Mouse (Mus musculus): Measurements from ENCODE around the gene Pum1. TPM values are rescaled to one million over a fixed set of nuclear protein-coding genes. Genes with fewer than 3 reads are reported as not detected.

Pum1 gene
- total RNA-seq, 2 experiments from 2014 or later = 68.4 to 85.9 TPM

DNA sequence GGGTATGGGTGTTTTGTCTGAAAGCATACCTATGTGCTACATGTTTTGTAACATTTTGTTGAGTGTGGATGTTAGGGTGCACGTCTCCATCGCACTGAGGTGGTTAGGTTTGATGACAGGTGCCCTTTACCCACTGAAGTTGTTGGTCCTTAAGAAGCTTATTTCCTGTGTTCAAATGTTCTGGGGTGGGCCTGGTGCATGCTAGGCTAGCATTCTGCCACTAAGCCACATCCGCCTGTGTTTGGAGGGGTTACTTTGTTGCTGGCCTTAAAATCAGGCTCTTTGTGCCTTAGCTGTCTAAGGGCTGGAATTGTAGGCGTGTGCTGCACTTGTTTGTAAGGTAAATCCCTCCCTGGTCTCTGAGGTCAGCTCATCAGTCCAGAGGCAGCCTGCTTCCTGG is 111.7 kb downstream of the Pum1 start:
- no peak for ATAC-seq (replicated peaks; ENCODE audit: low FRiP score, poor library complexity, severe bottlenecking)

DNA sequence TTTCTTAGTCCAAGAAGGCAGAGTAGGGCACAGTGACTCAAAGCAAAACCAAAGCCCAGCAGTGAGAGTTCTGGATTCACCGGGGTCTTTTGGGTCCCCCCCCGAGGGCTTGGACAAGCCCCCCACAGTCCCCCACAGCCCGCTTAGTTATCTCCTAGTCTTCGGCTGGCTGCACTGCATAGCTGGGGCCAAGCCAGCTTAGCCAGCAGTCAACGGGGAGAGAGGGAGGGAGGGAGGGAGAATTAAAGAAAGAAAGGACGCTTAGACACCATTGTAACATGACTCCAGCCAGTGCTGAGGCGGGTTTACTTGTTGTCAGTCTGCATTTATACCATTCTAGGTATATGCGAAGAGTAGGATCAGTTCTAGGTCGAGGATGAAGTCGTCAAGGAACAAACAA is 114.5 kb downstream of the Pum1 start:
- ATAC-seq (replicated peaks; ENCODE audit: low FRiP score, poor library complexity, severe bottlenecking) = no peak

DNA sequence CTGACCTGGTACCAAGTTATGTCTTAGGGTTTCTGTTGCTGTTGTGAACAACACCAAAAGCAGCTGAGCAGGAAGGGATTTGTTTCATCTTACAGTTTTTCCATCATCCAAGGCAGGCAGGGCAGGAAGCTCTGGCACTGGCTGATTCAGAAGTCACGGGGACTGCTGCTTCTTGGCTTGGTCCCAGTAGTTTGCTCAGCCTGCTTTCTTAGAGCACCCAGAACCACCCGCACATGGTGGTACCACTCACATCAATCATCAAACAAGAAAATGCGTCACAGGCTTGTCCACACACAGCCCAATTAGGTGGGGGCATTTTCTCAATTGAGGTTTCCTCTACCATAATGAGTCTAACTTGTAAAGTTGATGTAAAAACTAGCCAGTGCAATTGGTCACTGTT is 115.9 kb downstream of the Pum1 start:
- ATAC-seq (replicated peaks; ENCODE audit: low FRiP score, poor library complexity, severe bottlenecking) = no peak

DNA sequence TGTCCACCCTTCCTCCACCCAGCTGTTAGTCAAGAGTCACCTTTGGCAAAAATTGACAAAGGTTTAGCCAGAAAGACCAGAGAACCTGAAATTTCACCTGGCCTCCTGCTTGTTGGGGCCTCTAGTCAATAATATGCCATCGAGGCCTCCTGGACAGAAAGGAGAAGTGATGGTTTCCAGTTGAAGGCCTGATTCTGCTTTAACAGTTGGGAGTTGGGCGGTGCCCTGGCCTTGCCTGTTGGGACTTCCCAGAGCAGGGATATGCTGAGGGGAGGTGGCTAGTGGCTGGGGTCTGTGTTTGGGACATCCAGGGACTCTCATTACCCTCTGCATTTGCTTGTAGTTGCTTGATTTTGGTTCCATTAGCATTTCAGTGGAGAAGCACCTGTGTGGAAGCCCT is 119.4 kb downstream of the Pum1 start:
- ATAC-seq (replicated peaks; ENCODE audit: low FRiP score, poor library complexity, severe bottlenecking) = no peak

DNA sequence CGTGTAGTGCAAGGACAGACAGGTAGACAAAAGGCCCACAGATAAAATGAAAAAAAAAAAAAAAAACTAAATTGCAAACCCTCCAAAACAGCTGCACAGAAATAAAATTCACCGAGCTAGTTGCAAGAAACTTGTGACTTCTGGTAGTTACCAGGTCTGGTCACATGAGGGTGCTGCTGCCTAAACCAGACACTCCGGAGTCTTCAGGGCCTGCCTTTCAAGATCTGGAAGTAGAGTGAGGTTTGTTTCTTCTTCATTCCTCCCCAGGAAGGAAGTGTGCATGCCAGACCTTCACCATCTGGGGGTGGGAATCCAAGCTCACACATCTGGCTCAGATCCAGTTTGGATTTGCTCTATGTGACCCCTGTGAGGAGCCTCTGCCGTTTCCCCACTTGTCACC is 121.6 kb downstream of the Pum1 start:
- no peak for ATAC-seq (replicated peaks; ENCODE audit: low FRiP score, poor library complexity, severe bottlenecking)

DNA sequence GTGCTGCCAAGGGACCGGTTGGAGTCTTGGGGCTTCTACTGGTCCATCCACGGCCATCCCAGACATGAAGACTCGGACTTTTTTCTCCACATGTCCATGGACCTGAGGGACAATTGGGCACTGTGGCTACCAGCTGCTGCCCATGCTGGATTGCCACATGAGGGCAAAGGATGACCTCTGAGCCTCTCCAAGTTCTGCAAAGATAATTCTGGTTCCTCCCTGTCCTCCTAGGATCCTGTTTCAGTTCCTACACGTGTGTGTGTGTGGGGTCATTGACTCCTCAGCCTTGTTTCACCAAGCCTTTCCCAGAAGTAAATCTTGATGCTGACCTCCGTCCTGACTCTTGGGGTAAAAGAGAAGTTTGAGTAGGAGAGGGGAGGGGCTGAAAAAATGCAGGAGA is 124.4 kb downstream of the Pum1 start:
- ATAC-seq (replicated peaks; ENCODE audit: low FRiP score, poor library complexity, severe bottlenecking) = no peak

DNA sequence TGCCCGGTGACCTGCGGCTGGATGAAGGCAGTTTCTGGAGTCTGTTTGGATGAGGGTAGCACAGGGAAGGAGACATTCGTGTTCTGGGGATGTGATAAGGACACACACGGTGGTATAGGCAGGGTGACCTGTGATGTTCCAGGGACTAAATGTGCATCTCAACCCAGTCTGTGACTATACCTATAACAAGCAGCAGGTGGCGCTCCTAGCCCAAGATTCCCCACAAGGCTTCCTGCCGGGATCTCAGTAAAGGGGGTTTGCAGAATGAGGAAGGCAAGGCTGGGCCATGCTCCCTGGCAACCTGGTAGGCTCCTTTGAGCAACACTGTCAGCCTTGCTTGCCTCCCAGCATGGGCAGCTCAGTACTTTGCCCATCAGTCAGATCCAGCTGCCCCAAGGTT is 127.1 kb downstream of the Pum1 start:
- peak; percentile 58 for ATAC-seq (replicated peaks; ENCODE audit: low FRiP score, poor library complexity, severe bottlenecking)

DNA sequence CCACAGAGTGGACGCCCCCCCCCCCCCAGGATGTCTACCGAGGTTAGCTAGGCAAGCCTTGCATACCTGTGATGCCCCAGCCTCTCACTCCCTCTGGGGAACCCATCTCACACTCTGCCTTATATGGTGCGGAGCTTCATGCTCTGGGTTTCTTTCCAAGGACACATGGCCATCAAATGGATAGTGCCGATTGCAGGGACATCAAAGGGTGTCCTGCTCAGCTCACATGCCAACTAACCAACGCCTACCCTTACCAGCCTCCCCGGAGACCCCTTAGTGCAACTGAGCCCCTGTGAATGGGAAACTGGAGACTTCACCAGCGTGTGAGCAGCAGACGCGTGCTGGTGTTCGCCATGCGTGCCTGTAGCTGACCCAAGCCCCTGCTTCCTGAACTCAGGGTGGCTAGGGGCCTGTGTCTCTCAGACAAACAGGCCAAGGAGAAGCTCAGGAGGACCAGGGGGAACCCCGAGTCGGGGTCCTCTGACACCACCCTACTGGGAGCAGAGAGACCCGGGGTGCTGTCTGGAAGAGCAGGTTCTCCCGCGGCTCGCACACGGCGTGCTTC is 128.8 kb downstream of the Pum1 start:
- no peak for ATAC-seq (replicated peaks; ENCODE audit: low FRiP score, poor library complexity, severe bottlenecking)

DNA sequence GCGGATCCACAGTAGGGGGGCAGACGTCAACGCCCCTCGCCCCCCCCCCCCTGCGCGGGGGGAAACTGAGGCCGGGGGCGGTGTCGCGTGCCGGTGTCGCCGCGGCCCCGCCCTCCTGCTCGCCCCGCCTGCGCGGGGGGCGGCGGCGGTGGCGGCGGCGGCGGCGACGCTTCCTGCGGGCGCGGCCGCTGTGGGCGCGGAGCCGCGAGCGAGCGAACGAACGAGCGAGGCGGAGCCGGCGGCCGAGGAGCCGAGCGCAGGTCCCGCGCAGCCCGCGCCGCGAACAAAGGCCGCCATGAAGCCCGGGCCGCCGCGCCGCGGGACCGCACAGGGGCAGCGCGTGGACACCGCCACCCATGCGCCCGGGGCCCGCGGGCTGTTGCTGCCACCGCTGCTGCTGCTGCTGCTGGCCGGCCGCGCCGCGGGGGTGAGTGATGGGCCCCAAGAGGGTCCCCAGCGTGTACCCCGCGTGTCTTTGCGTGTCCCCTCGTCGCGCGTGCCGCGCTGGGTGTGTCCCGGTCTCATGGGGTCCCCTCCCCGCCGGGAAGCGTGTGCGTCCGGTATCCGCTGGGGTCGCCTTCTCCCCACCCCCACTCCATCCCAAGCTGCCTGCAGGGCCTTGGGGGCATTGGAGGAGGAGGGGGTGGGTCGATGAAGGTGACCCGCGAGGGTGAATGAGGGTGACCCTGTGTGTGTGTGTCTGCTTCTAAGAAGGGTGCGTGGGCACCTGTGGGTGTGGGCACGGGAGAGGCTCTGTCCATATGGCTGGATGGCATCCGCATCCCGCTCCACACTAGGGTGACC is 129.5 kb downstream of the Pum1 start, which contains the start of gene Sdc3:
Sdc3 (plus strand) TSS at position 162 of the 804 bp plus-strand sequence.
- no peak for ATAC-seq (replicated peaks; ENCODE audit: low FRiP score, poor library complexity, severe bottlenecking)

DNA sequence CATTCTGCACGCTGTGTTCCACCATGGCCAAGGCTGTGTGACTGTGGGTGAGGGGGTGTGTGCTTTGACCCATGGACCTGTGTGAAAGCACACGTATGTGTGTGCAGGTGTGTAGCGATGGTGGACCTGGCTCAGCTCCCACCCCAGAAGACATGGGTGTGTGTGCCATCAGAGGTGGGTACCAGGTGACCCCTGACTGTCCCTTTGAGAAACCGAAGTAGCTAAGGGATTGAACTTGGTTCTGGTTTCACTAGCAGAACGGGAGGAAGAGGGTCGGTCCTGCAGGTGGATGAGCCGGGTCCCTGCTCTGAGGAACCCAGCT is 130.0 kb downstream of the Pum1 start:
- 0 out of 2 replicates have a peak, but pooled peaks have one; percentile 33 for ATAC-seq (replicated peaks; ENCODE audit: low FRiP score, poor library complexity, severe bottlenecking)

DNA sequence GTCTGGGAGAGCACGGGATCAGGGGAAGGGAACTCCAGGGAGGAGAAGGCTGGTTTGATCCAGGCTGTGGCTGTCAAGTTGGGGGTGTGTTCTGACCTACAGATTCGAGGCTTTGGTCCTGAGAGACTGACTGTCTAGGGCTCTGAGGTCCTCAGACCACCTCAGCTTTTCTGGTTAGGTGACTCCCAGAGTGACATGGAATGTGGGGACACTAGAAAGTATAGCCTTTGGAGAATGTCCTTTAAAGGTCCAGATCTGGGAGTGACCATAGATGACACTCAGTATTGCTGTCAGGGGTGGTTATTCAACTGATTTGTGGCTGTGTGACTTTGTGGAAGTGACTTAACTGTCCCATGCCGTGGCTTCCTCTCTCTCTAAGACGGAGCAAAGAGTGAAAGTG is 131.7 kb downstream of the Pum1 start:
- no peak for ATAC-seq (replicated peaks; ENCODE audit: low FRiP score, poor library complexity, severe bottlenecking)

DNA sequence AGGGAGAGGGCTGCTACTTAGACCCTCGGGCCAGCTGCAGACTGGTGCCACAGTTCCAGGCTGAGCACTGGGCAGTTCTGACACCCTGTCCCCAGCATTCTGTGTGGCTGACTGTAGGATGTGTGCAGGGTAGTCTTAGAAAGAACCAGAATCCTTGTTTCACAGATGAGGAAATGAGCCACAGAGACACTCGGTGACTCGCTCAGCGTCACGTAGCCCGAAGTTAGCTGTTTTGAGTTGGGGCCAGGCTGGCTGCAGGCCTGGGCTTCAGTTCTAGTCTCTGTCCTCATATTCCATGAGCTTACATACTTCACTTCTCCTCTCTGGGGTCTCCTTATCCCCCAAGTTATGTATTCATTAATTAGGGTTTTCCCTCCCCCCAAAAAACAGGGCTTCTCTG is 132.8 kb downstream of the Pum1 start:
- no peak for ATAC-seq (replicated peaks; ENCODE audit: low FRiP score, poor library complexity, severe bottlenecking)

DNA sequence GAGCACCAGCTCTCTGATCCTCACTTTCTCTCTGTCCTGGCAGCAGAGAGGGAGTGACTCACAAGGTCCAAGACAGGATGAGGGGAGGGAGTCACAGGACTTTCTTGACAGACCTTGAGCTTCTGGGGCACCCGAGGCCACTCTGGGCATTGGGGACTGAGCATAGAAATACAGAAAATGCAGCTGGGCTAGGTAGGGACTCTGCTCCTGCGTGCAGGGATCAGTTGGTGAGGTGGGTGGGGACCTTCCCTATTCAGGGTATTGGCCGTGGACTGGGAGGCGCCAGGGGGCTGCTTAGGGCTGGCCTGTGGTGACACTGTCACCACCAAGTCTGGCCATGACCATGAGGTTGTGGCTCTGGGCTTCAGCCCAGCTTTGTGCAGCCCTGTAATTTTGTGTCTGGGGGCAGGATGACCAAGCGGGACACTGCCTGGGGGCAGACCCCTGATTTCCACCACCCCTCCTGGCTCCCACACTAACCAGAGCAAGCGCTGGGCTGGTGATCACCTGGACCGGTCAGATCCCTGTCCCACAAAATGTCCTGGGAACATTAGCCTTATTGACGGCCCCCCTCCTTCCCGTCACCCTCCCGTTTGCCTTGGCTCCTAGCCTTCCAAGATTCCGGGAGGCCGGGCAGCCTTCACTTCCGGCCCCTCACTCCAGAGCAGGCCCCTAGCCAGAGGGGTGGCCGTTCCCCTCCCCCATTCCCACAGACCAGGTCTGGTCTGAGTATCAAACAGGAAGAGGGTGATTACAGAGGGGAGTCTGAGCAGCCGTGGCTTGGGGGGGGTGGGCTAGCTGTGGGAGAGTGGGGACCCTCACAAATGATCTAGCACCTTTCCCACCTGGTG is 134.3 kb downstream of the Pum1 start:
- ATAC-seq (replicated peaks; ENCODE audit: low FRiP score, poor library complexity, severe bottlenecking) = no peak

DNA sequence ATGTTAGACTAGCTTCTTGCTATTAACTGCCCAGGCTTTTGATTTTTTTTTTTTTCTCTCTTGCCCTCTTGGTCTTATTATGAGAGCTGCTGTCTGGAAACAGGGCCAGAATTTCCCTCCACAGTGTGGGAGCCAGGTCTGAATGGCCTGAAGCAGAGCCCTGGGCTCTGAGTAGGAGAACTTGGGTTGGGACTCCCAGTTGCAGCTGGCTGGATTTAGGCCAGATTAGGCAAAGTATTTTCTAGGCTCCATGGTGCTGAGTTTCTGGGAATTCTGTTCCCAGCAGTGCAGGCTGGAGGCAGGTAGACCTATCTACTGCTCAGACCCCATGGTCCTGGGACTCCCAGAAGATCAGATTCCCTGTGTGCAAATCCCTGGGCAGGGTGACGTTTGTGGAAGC is 135.3 kb downstream of the Pum1 start:
- ATAC-seq (replicated peaks; ENCODE audit: low FRiP score, poor library complexity, severe bottlenecking) = no peak

DNA sequence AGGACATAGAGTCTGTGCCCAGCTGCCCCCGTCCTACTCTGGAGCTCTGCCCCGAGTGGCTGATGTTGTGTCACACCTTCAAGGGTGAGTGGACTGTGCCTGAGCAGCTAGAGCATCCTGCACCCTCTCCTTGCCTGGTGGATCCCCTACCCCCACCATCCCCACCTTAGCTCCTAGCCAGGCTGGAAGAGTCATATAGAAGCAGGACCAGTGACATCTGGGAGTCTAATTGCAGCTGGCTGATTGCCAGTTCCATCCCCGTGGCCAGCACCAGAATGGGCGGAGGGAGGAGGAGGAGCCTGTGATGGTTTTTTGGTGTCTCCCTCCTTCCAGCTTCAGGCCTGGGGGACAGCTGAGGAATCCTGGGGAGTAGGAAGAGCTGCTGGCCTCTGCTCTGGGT is 136.0 kb downstream of the Pum1 start:
- ATAC-seq (replicated peaks; ENCODE audit: low FRiP score, poor library complexity, severe bottlenecking) = no peak

DNA sequence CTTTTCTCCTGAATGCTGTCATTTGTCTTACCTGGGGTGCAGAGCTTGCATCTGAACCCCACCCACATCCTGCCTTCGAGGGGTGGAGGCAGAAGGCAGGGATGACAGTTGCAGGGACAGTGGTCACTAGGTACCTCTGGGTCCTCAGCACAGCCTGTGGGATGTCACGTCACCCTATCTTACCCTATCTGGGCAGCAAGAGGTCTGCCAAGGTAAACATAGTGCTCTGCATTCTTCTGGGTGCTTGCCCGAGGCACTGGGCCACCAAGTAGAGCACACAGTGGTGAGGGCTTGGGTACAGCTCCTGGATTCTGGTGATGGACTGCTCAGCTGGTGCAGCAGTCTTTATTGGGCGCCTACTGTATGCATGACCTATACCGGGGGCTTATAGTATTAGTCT is 136.5 kb downstream of the Pum1 start:
- no peak for ATAC-seq (replicated peaks; ENCODE audit: low FRiP score, poor library complexity, severe bottlenecking)

DNA sequence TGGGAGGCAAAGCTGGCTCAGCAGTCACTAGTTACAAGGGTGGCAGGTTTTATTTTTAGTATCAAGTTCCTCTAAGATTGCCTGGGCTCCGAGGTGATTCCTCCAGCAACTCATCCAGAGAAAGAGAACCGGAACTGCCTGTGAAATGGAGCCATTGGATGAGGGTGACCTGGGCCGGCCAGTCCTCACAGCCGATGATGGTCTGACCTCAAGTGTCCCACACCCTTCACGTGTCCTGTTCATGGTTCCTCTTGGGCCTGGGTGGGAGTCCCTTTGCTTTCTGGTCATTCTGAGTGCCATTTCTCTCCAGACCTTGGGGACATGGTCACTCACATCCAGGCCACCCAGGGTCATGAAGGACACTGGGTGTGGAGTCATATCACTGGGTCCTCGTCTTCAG is 137.0 kb downstream of the Pum1 start:
- no peak for ATAC-seq (replicated peaks; ENCODE audit: low FRiP score, poor library complexity, severe bottlenecking)

DNA sequence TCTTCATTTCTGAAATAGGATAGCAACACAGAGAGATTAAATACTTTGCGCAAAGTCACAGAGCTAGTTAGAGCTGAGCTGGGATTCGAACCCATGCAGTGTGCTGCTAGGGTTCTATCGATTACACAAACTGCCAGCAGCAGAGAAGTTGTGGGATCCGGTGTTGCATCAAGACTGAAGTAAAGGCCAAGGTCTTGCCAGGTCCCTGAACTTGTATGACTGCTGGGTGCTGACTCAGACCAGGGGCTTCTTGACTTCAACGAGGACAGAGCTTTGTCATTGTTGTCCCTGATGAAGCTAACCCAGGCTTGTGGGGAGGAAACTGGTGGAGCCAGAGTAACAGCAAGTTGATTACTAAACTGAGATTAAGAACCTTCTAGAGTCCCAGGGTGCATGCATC is 138.1 kb downstream of the Pum1 start:
- no peak for ATAC-seq (replicated peaks; ENCODE audit: low FRiP score, poor library complexity, severe bottlenecking)

DNA sequence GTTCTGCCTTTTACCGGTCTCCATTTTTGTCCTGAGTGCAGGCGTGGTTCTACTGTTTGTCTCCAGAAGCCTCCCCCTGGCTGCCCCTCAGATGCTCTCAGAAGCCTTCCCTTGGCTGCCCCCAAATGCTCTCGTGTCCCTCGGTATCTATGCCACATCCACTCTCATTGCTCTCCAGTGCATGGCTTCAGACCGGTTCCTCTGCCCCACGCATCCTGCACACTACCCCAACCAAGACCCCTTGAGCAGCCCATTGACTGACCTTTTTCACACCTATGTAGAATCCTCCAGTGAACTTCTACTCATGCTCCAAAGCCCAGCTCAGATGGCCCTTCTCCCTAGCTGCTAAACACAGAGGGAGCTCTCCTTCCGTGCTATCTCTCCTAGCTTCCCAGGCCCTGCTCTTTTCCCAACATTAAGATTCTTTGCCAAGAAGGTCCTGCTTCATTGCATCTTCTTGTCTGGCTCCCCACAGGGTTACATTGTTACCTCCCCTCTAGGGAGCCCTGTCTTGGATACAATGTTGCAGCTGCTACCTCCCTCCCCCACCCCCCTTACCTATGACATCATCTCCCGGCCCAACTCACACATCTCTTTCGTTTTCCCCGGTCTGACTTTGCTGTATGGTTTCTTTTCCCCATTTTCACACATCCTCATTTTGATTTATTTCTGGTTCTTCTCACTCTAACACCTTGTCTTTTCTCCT is 138.7 kb downstream of the Pum1 start:
- no peak for ATAC-seq (replicated peaks; ENCODE audit: low FRiP score, poor library complexity, severe bottlenecking)

DNA sequence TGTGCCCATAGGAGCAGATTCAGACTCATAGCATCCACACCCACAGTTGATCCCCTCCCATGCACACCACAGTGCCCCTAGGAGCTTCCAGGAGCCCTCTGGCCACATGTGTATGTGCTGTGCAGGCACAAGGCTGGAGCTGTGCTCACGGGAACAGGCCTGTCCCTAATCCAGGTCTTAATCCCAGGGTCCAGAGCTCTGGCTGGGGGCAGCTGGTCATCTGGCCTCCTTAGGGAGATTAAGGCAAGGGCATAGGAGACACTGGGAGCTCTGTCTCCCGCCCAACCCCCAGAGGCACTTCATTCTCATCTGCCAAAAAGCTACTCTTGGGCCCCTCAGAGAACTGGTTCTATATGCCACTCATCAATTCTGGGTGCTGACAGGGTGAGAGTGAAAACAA is 140.5 kb downstream of the Pum1 start:
- ATAC-seq (replicated peaks; ENCODE audit: low FRiP score, poor library complexity, severe bottlenecking) = no peak
